Mouse (Mus musculus): ENCODE data around the gene Olfr596.
"Not testable (repeated sequence)": the region's sequence is repeated elsewhere in the genome, so short reads cannot be mapped to it uniquely, and the experiment has no call there.

GRCm38 (mm10) chr7:103316015-103316414 is 10.6 kb downstream of the Olfr596 start, which contains the start of gene Olfr597:
- not testable (repeated sequence) for TF ChIP-seq CTCF (IDR thresholded peaks at IDR 0.05; ENCODE audit: low read depth, low read length); EP300 (IDR thresholded peaks at IDR 0.05; ENCODE audit: insufficient read depth, low read depth, low read length); POLR2A (IDR thresholded peaks at IDR 0.05; ENCODE audit: insufficient read depth, low read length)

Data from ES-Bruce4 (cell line).